Mouse (Mus musculus): ENCODE data around the gene Tollip. TPM values are rescaled to one million over a fixed set of nuclear protein-coding genes. Genes with fewer than 3 reads are reported as not detected.
"Not testable (repeated sequence)": the region's sequence is repeated elsewhere in the genome, so short reads cannot be mapped to it uniquely, and the experiment has no call there.

Tollip gene
- polyA plus RNA-seq, 1 experiment from 2014 or later = 74.1 TPM

DNA sequence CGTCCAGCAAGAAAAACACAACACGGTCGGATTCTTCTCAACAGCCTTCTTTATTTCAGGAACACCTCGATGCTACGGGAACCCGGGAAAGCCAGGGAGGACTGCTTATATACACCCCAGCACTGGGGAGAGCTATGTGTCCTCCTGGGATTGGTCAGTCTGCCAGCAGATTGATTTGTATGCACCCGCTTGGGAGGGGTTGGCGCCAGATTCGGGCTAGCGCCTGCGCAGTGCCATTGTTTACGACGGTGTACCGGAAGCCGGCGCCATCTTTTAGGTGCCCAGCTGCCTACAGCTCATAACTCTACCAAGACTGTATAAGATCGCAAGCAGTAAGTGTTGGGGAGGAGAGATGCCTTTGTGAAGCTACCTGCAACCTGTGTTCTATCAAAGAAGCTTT is 5.8 kb upstream of the Tollip start:
- not testable (repeated sequence) for H3K4me1 ChIP-seq; H3K4me2 ChIP-seq (replicated peaks); H3K36me3 ChIP-seq; ATAC-seq (ENCODE audit: low FRiP score, low read depth); H3K9ac ChIP-seq; H3K4me3 ChIP-seq; H3K27ac ChIP-seq; H3K9me3 ChIP-seq; H3K27me3 ChIP-seq (replicated peaks)
- WGBS = 95% methylated on average over 17 of the region's 17 CpGs

DNA sequence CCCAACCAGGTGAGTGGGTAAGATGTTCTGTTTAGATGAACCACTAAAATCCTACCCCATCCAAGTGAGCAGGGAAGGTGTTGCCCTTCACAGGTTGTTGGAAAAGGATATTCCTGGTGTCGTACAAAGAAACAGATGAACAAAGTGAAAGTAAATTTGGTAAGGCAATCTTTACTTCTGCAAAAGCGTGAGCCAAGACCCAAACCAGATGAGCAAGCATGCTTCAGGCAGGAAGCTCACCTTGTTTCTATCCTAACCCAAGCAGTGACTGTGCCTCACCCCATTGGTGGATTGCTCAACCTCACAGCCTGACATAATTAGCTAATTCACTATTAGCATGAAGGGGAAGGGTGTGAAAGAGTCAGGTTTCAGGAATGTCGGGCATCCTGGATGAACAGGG is 7.0 kb downstream of the Tollip start:
- Histone ChIP-seq H3K9ac (no peak overlapping the region), H3K9me3 (no peaks in the 10 kb centered on the region), H3K27ac (no peak overlapping the region), H3K27me3 (replicated peaks) (0 out of 2 replicates have a peak, but pooled peaks cover 5% of the 10 kb centered on the region), H3K4me3 (no peak overlapping the region), H3K4me1 (no peaks in the 10 kb centered on the region), H3K4me2 (replicated peaks) (no peak overlapping the region), H3K36me3 (no peaks in the 10 kb centered on the region)
- no peak for ATAC-seq (ENCODE audit: low FRiP score, low read depth)
- WGBS = 66% methylated on average over 3 of the region's 3 CpGs

DNA sequence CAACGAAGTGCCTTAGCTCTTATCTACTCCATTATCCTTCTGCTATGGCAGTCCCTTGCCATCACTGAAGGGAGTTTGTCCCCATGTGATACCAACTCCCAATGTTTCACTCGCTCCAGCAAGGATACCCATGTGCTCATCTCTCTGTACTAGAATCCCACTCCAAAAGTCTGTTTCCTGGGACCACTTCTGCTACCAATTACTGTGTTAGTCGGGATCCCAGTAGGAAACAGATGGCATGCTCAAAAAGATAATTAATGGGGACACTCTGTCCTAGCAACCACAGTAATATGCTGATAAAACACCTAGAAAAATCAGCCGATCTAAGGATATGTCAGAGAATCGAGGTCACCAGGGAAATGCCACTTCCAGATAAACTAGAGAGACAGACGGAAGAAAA is 9.7 kb downstream of the Tollip start:
- 79% methylated on average over 6 of the region's 6 CpGs for WGBS
- Histone ChIP-seq H3K27me3 (replicated peaks) (0 out of 2 replicates have a peak, but pooled peaks cover 8% of the 10 kb centered on the region), H3K9me3 (no peaks in the 10 kb centered on the region), H3K4me3 (no peak overlapping the region), H3K9ac (no peak overlapping the region), H3K27ac (no peak overlapping the region), H3K36me3 (no peaks in the 10 kb centered on the region), H3K4me1 (no peaks in the 10 kb centered on the region), H3K4me2 (replicated peaks) (no peak overlapping the region)
- ATAC-seq (ENCODE audit: low FRiP score, low read depth) = no peak

DNA sequence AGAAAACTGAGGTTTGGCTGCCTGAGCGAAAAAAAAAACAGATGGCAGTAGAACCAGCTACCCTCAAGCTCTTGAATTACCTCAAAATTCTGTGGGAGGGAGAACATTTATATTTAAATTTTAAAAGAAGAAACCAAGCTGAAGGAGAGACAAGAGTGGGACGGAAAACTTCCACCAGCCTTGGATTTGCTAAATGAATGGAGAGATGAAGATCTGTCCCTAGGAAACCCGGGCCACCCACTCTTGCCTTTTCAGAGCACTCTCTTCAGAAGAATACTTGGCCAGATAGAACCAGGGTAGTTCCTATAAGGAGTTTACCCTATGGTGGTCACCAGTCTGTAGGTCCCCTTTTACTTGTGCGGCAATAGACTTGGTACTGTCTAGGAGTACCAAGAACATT is 15.5 kb downstream of the Tollip start:
- peak overlapping the region; percentile 91 for H3K4me2 ChIP-seq (replicated peaks)
- H3K27me3 ChIP-seq (replicated peaks) = 0 out of 2 replicates have a peak, but pooled peaks cover 3% of the 10 kb centered on the region
- peak overlapping the region; percentile 81 for H3K4me3 ChIP-seq
- WGBS = 69% methylated on average over 4 of the region's 4 CpGs
- no peaks in the 10 kb centered on the region for H3K36me3 ChIP-seq
- H3K9ac ChIP-seq = peak overlapping the region; percentile 89
- no peak overlapping the region for H3K27ac ChIP-seq
- no peak for ATAC-seq (ENCODE audit: low FRiP score, low read depth)
- no peaks in the 10 kb centered on the region for H3K9me3 ChIP-seq
- H3K4me1 ChIP-seq = peaks cover 22% of the 10 kb centered on the region

DNA sequence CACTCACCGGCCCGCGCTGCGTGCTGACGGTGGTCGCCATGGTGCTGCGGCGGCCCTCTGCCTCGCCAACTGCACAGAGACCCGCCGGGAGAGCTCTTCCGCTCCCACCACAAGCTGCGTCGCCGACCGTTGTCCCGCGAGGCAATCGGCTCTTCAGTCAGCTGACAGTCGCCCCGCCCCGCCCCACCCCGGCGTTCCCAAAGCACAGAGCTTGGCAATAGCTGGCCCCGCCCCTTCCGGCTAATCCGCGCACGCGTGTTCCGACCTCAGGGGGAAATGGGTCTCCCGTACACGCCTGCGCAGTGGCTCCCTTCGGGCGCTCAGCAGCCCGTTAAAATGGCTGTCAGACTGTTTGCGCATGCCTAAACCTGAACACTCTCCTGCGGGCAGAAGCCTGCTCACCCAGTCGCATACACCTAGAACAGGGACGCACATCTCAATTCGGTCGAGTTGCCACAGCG is 16.0 kb downstream of the Tollip start:
- H3K27ac ChIP-seq = peak overlapping the region; percentile 42; the same call in 1 of the 2 replicates
- peak overlapping the region; percentile 89 for H3K9ac ChIP-seq
- peaks cover 22% of the 10 kb centered on the region for H3K4me1 ChIP-seq
- H3K4me2 ChIP-seq (replicated peaks) = peak overlapping the region; percentile 91
- WGBS = under 1% methylated on average over 44 of the region's 44 CpGs
- ATAC-seq (ENCODE audit: low FRiP score, low read depth) = peak; percentile 98
- no peaks in the 10 kb centered on the region for H3K36me3 ChIP-seq
- no peaks in the 10 kb centered on the region for H3K9me3 ChIP-seq
- peak overlapping the region; percentile 81 for H3K4me3 ChIP-seq
- 0 out of 2 replicates have a peak, but pooled peaks cover 3% of the 10 kb centered on the region for H3K27me3 ChIP-seq (replicated peaks)

DNA sequence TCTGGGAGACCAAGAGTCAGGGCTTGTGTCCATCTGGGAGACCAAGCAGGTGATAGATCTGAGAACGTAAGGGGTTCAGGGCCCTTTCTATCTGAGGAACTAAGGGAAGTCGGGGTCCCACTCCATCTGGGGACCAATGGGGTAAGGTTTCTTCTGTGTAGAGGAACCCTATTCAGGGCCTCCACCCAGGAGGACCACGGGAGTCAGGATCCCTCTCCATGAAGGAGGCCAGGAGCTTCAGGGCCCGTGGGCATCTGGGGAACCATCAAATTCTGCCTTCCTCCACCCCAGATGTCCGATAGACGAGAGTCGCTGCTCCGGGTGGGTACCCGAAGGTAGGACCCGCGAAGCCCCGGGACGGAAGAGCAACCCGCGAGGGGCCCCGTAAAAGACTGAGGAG is 16.5 kb downstream of the Tollip start:
- H3K27me3 ChIP-seq (replicated peaks) = 0 out of 2 replicates have a peak, but pooled peaks cover 3% of the 10 kb centered on the region
- peak overlapping the region; percentile 89 for H3K9ac ChIP-seq
- peaks cover 22% of the 10 kb centered on the region for H3K4me1 ChIP-seq
- no peaks in the 10 kb centered on the region for H3K9me3 ChIP-seq
- WGBS = 1% methylated on average over 16 of the region's 16 CpGs
- peak overlapping the region; percentile 81 for H3K4me3 ChIP-seq
- H3K4me2 ChIP-seq (replicated peaks) = peak overlapping the region; percentile 91
- no peaks in the 10 kb centered on the region for H3K36me3 ChIP-seq
- peak; percentile 66 for ATAC-seq (ENCODE audit: low FRiP score, low read depth)
- H3K27ac ChIP-seq = peak overlapping the region; percentile 42; the same call in 1 of the 2 replicates

DNA sequence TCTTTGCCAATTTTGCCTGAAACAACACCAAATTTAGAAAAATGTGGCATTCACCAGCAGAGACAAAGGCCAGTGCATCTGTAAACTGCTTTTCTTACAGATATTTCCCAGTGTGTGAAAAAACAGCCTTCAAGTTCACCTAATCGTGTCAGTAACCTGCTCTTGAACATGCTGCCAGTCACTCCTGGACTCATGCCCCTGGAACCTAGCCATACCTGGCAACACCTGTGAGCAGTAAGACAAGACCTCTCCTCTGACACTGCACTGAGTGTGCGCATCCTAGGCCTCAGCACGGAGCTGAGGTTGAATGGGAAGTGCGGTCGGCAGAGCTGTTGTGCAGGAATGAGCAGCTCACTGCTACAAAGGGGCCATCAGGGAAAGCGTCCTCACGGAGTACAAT is 26.2 kb downstream of the Tollip start:
- 95% methylated on average over 7 of the region's 7 CpGs for WGBS
- Histone ChIP-seq H3K27me3 (replicated peaks) (no peaks in the 10 kb centered on the region), H3K4me3 (no peak overlapping the region), H3K27ac (no peak overlapping the region), H3K4me1 (no peaks in the 10 kb centered on the region), H3K4me2 (replicated peaks) (no peak overlapping the region), H3K9me3 (no peaks in the 10 kb centered on the region), H3K9ac (no peak overlapping the region), H3K36me3 (peaks cover 65% of the 10 kb centered on the region)
- ATAC-seq (ENCODE audit: low FRiP score, low read depth) = no peak

DNA sequence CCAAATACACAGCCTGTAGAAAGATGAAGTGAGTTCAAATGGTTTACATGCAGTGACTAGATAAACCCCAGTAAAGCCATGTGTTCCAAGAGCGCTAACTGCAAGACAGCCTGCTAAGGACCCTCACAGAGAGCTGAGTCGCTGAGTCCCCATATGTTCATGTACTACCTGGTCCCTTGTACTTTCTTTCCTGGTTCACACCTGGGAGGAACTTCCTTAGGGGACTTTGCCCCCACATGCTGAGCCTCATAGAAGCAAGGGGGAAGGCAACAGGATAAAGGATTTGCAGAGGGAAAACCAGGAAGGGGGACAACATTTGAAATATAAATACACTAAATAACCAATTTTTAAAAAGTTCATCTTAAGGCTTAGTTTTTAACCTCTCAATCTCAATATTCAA is 39.5 kb downstream of the Tollip start:
- Histone ChIP-seq H3K36me3 (peaks cover 77% of the 10 kb centered on the region), H3K4me1 (no peaks in the 10 kb centered on the region)

DNA sequence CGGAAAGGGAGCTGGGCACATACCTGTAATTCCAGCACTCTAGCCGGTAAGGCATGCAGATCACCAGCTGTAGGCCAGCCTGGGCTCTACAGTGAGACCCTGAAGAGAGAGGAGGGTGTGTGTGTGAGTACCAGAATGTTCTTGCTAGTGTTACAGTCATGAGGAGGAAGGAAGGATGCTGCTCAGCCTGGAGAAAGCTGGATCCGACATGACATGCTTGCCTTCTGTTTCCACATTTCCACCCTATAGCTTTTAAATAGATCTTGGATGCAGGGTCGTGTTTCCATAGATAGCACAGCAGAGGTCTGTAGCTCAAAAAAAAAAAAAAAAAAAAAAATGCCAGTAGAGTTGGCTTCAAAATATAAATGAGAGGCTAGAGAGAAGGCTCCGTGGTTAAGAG is 43.4 kb downstream of the Tollip start:
- Histone ChIP-seq H3K9me3 (no peaks in the 10 kb centered on the region), H3K27me3 (replicated peaks) (no peaks in the 10 kb centered on the region), H3K9ac (no peak overlapping the region), H3K36me3 (peaks cover 58% of the 10 kb centered on the region), H3K27ac (no peak overlapping the region), H3K4me2 (replicated peaks) (no peak overlapping the region), H3K4me3 (no peak overlapping the region), H3K4me1 (no peaks in the 10 kb centered on the region)
- WGBS = 92% methylated on average over 5 of the region's 5 CpGs
- ATAC-seq (ENCODE audit: low FRiP score, low read depth) = no peak

More for the DNA sequence above, 39.5 kb downstream of the Tollip start:
- H3K27ac ChIP-seq = no peak overlapping the region
- H3K27me3 ChIP-seq (replicated peaks) = no peaks in the 10 kb centered on the region
- no peaks in the 10 kb centered on the region for H3K9me3 ChIP-seq
- WGBS = 96% methylated on average over 2 of the region's 2 CpGs
- H3K9ac ChIP-seq = no peak overlapping the region
- H3K4me2 ChIP-seq (replicated peaks) = no peak overlapping the region
- no peak for ATAC-seq (ENCODE audit: low FRiP score, low read depth)
- H3K4me3 ChIP-seq = no peak overlapping the region

DNA sequence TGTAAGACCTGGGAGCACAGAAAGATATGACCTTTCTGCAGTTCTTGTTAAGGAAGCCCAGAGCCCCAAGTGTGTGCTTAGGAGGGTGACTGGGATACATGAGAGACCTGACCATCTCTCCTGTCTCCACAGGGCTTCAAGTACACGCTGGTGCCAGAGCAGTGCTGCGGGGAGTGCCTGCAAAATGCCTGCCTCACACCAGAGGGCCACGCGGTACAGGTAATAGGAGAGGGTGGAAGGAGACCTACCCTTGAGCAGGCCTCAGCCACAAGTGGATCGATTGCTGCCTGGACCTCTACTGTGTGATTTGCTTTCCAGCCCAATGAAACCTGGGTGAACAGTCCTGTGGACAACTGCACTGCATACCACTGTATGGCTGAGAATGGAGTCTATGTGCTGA is 47.8 kb downstream of the Tollip start:
- H3K4me2 ChIP-seq (replicated peaks) = no peak overlapping the region
- WGBS = 84% methylated on average over 5 of the region's 5 CpGs
- H3K27ac ChIP-seq = no peak overlapping the region
- no peaks in the 10 kb centered on the region for H3K4me1 ChIP-seq
- peaks cover 28% of the 10 kb centered on the region for H3K36me3 ChIP-seq
- ATAC-seq (ENCODE audit: low FRiP score, low read depth) = no peak
- H3K4me3 ChIP-seq = no peak overlapping the region
- H3K27me3 ChIP-seq (replicated peaks) = no peaks in the 10 kb centered on the region
- H3K9me3 ChIP-seq = no peaks in the 10 kb centered on the region
- H3K9ac ChIP-seq = no peak overlapping the region

DNA sequence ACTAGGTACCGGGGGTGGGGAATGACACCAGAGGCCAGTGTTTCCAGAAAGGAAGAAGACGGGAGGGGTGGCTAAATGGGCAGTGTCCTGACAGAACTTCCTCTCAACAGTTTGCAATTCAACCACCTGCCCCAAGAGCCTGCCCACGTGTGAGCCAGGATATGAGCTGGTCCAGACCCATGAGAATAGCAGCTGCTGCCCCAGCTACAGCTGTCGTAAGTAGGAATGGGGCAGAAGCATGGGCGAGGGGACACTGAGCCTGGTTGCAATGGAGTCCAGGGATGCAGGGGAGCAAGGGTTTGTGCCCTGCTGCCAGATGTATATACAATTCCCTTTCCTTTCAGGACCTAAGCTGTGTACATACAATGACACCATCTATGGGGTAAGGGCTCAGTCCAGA is 48.7 kb downstream of the Tollip start:
- Histone ChIP-seq H3K27me3 (replicated peaks) (no peaks in the 10 kb centered on the region), H3K4me3 (no peak overlapping the region), H3K4me2 (replicated peaks) (no peak overlapping the region), H3K4me1 (no peaks in the 10 kb centered on the region), H3K27ac (no peak overlapping the region), H3K9ac (no peak overlapping the region), H3K9me3 (no peaks in the 10 kb centered on the region), H3K36me3 (peaks cover 26% of the 10 kb centered on the region)
- ATAC-seq (ENCODE audit: low FRiP score, low read depth) = no peak
- WGBS = 82% methylated on average over 5 of the region's 5 CpGs

DNA sequence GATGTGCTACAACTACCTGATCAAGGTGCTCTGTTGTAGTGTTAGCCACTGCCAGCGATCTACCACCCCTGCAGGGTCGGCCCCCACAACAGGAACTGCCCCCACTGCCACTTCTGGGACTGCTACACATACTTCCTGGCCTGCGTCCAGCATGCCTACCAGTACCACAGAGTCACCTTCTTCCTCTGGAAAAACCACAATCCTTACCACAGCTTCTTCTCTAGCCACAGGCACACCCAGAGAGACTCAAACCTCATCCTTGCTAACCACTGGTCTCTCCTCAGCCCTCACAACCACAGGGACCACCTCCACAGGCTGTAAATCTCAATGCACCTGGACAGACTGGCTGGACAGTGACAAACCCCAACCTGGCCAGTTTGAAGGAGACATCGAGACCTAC is 57.3 kb downstream of the Tollip start:
- no peak overlapping the region for H3K4me3 ChIP-seq
- 91% methylated on average over 4 of the region's 4 CpGs for WGBS
- H3K27me3 ChIP-seq (replicated peaks) = no peaks in the 10 kb centered on the region
- H3K9ac ChIP-seq = no peak overlapping the region
- no peaks in the 10 kb centered on the region for H3K9me3 ChIP-seq
- ATAC-seq (ENCODE audit: low FRiP score, low read depth) = no peak
- no peak overlapping the region for H3K27ac ChIP-seq
- no peak overlapping the region for H3K4me2 ChIP-seq (replicated peaks)
- no peaks in the 10 kb centered on the region for H3K36me3 ChIP-seq
- H3K4me1 ChIP-seq = no peaks in the 10 kb centered on the region

DNA sequence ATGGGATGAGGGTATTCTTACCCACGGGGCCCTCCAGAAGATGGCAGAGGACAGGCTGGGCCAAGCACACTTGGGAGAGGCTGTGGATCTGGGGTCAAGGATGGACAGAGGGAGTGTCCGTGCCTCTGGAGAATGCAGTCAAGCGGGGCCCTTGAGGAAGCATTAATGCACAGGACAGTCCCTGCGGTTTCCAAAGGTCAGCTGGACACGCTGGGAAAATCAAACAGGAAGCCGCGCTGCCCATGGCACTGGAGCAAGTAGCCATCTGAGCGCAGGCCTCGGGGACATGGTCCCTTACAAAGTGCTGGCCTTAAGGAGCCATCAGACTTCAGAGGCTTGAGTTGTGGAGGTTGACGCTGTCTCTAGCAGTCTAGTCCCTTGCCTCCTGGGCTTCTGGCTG is 78.0 kb downstream of the Tollip start:
- H3K9ac ChIP-seq = no peak overlapping the region
- no peaks in the 10 kb centered on the region for H3K9me3 ChIP-seq
- no peak overlapping the region for H3K4me2 ChIP-seq (replicated peaks)
- H3K27me3 ChIP-seq (replicated peaks) = no peaks in the 10 kb centered on the region
- no peak for ATAC-seq (ENCODE audit: low FRiP score, low read depth)
- 85% methylated on average over 10 of the region's 10 CpGs for WGBS
- no peaks in the 10 kb centered on the region for H3K36me3 ChIP-seq
- no peak overlapping the region for H3K4me3 ChIP-seq
- H3K27ac ChIP-seq = no peak overlapping the region
- no peaks in the 10 kb centered on the region for H3K4me1 ChIP-seq

Measured in neural tube, embryonic 12.5 days (tissue).